Mouse (Mus musculus): ENCODE measurements around the gene Sirt7. TPM values are rescaled to one million over a fixed set of nuclear protein-coding genes. Genes with fewer than 3 reads are reported as not detected.
A peak's percentile ranks its signal among the peaks of the same experiment; 100 is the strongest.

Gene Sirt7
- total and polyA plus RNA-seq, 3 experiments = 74.4 to 91.3 (median 75.2) TPM

DNA sequence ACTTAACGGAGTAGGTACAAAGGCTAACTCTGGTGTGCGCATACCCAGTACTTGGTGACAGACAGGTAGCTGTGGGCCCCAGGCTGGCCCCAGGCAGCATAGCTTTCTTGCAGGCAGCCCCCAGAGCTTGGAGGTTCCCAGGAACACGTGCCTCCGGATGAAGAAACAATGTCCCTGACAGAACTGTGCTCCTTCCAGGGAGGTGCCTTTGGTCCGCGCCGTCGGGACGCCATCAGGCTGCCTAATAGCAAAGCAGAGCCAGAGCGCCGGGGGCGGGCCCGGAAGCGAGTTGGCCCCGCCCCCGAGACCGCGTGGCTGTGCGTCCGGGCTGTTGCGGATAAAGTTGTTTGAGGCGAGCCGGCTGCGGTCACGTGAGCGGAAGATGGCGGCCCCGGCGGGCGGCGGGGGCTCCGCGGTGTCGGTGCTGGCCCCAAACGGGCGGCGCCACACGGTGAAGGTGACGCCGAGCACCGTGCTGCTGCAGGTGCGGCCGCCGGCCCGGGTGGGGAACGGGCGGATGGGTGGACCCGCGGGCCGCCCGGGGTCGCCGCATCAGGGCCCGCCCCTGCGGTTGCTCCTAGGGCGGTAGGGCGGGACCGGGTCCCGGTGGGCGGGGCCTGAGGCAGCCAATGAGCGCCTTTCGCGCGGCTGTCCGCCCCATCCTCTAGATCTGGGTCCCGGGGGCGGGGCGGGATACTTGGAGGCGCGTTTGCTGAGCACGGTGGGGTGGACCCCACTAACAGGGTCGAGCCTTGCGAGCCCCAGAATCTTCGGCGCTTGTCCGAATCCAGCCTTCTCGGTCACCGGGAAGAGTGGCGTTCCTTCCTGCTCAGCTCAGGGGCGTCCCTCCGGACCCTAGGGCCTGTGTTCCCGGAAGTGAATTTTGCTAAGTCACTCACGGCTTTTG, 47.9 kb upstream of the Sirt7 start, which contains the start of gene Aspscr1:
Gene Aspscr1 (plus strand): TSS at position 287 of the 907 bp plus-strand sequence.
- dilution Hi-C loops (cut with MboI; ENCODE audit: extremely low pct_ligation_motif_present, extremely low pct_unique_long_range_greater_than_20kb, low sequenced_read_pairs) = no loop called here
- no peaks in the 10 kb centered on the region for H3K9me3 ChIP-seq (replicated peaks; ENCODE audit: low read length)
- TF ChIP-seq MAZ (IDR thresholded peaks at IDR 0.05; ENCODE audit: low read depth, low read length) (0 out of 2 replicates have a peak, but pooled peaks have one; percentile 8), JUN (IDR thresholded peaks at IDR 0.05; ENCODE audit: insufficient read depth, low read depth, low read length) (no peak), E2F4 (IDR thresholded peaks at IDR 0.05; ENCODE audit: insufficient replicate concordance, low read depth, low read length) (0 out of 2 replicates have a peak, but pooled peaks have one; percentile 16), SMC3 (IDR thresholded peaks at IDR 0.05; ENCODE audit: low read depth, low read length) (0 out of 2 replicates have a peak, but pooled peaks have one; percentile 12), PAX5 (IDR thresholded peaks at IDR 0.05; ENCODE audit: low read length) (no peak), MXI1 (IDR thresholded peaks at IDR 0.05; ENCODE audit: low read depth, low read length) (peak; percentile 97), IRF4 (IDR thresholded peaks at IDR 0.05; ENCODE audit: low read depth, low read length) (peak; percentile 57; the same call in 1 of the 2 replicates), MAFK (IDR thresholded peaks at IDR 0.05; ENCODE audit: insufficient replicate concordance, low read length) (no peak), POLR2AphosphoS2 (IDR thresholded peaks at IDR 0.05; ENCODE audit: low read depth, low read length) (no peak; the same call in 1 of the 2 replicates), USF2 (conservative IDR thresholded peaks at IDR 0.05; ENCODE audit: low read depth, low read length) (peak; percentile 84), NRF1 (IDR thresholded peaks at IDR 0.05; ENCODE audit: low read depth, low read length) (peak; percentile 61), NELFE (IDR thresholded peaks at IDR 0.05; ENCODE audit: low read depth, low read length) (peak; percentile 88), TCF12 (IDR thresholded peaks at IDR 0.05; ENCODE audit: low read depth, low read length) (peak; percentile 89), TBP (conservative IDR thresholded peaks at IDR 0.05; ENCODE audit: low read depth, low read length) (0 out of 2 replicates have a peak, but pooled peaks have one; percentile 58), ZNF384 (IDR thresholded peaks at IDR 0.05; ENCODE audit: low read depth, low read length) (no peak), USF1 (IDR thresholded peaks at IDR 0.05; ENCODE audit: low read depth, low read length) (peak; percentile 98), JUND (conservative IDR thresholded peaks at IDR 0.05; ENCODE audit: low read depth, low read length) (no peak), ZC3H11A (IDR thresholded peaks at IDR 0.05; ENCODE audit: low read depth, low read length) (no peak), RAD21 (IDR thresholded peaks at IDR 0.05; ENCODE audit: low read depth, low read length) (no peak), MEF2A (IDR thresholded peaks at IDR 0.05; ENCODE audit: borderline replicate concordance, low read depth, low read length) (no peak), SIN3A (IDR thresholded peaks at IDR 0.05; ENCODE audit: low read length) (peak; percentile 95), EP300 (IDR thresholded peaks at IDR 0.05; ENCODE audit: low read length) (no peak), MAX (IDR thresholded peaks at IDR 0.05; ENCODE audit: low read length) (peak; percentile 97), CHD2 (IDR thresholded peaks at IDR 0.05; ENCODE audit: low read length) (0 out of 2 replicates have a peak, but pooled peaks have one; percentile 1), KAT2A (IDR thresholded peaks at IDR 0.05; ENCODE audit: insufficient replicate concordance, low read length) (peak; percentile 68; the same call in 1 of the 2 replicates), CHD1 (IDR thresholded peaks at IDR 0.05; ENCODE audit: low read depth, low read length) (no peak), UBTF (IDR thresholded peaks at IDR 0.05; ENCODE audit: low read depth, low read length) (no peak; the same call in 1 of the 2 replicates), HCFC1 (IDR thresholded peaks at IDR 0.05; ENCODE audit: low read depth, low read length) (peak; percentile 81), ZKSCAN1 (IDR thresholded peaks at IDR 0.05; ENCODE audit: borderline replicate concordance, low read depth, low read length) (no peak; the same call in 1 of the 2 replicates), RCOR1 (conservative IDR thresholded peaks at IDR 0.05; ENCODE audit: low read depth, low read length) (0 out of 2 replicates have a peak, but pooled peaks have one; percentile 48), MYC (IDR thresholded peaks at IDR 0.05; ENCODE audit: low read depth, low read length) (peak; percentile 96), BHLHE40 (IDR thresholded peaks at IDR 0.05; ENCODE audit: low read depth, low read length) (peak; percentile 100), ZMIZ1 (IDR thresholded peaks at IDR 0.05; ENCODE audit: low read depth, low read length) (peak; percentile 81), CTCF (conservative IDR thresholded peaks at IDR 0.05 in 1 of 2, IDR thresholded peaks at IDR 0.05 in 1 of 2; ENCODE audit: low read depth in 2 of 2, low read length in 2 of 2) (no peak), ELF1 (IDR thresholded peaks at IDR 0.05; ENCODE audit: low read depth, low read length) (peak; percentile 95), GABPA (IDR thresholded peaks at IDR 0.05; ENCODE audit: insufficient replicate concordance, low read depth, low read length) (no peak), POLR2A (IDR thresholded peaks at IDR 0.05; ENCODE audit: low read depth, low read length) (peak; percentile 87)

More for the DNA sequence above, 47.9 kb upstream of the Sirt7 start, which contains the start of gene Aspscr1:
- in situ Hi-C loops (cut with MboI; ENCODE audit: low pct_ligation_motif_present, low pct_unique_long_range_greater_than_20kb, low sequenced_read_pairs) = no loop called here
- Histone ChIP-seq H3K4me3 (replicated peaks in 1 of 3; ENCODE audit: low read depth in 2 of 3, low read length in 2 of 3, poor library complexity in 1 of 3) (peak within 1 kb of the TSS; percentile 61 to 85 (median 71)), H3K4me2 (ENCODE audit: insufficient read depth, low read depth, poor library complexity, severe bottlenecking) (peak within 1 kb of the TSS; percentile 70), H3K79me2 (replicated peaks; ENCODE audit: control insufficient read depth, extremely low read depth, insufficient read depth, poor library complexity, severe bottlenecking) (peaks cover 4% of the 10 kb centered on the region; the same call in 1 of the 2 replicates), H3K27ac (ENCODE audit: insufficient read depth, low read depth) (peak within 1 kb of the TSS; percentile 75), H3K9ac (ENCODE audit: insufficient read depth, low read depth) (peak within 1 kb of the TSS; percentile 89), H3K4me1 (ENCODE audit: control insufficient read depth in 1 of 2, insufficient read depth in 2 of 2) (peaks cover 2 to 43% of the 10 kb centered on the region in 2 experiments; a peak in 2 of 4 replicates), H3K27me3 (replicated peaks) (no peaks in the 10 kb centered on the region), H3K36me3 (replicated peaks in 1 of 2; ENCODE audit: control insufficient read depth in 1 of 2, insufficient read depth in 1 of 2, low read length in 1 of 2) (peaks cover 11 to 26% of the 10 kb centered on the region in 2 experiments)
- DNase-seq (ENCODE audit: extremely low read depth) = peak; percentile 97

All from CH12.LX (cell line).